Mouse (Mus musculus): ENCODE measurements around the gene Adprhl2.
A peak's percentile ranks its signal among the peaks of the same experiment; 100 is the strongest.

Adprhl2 gene

GRCm38 (mm10) chr4:126321111-126321853, at the start of gene Adprhl2:
Adprhl2 (minus strand) TSS chr4:126321703.
- ATAC-seq (ENCODE audit: insufficient number of reproducible peaks, low FRiP score, low TSS enrichment) = peak; percentile 68

GRCm38 (mm10) chr4:126360069-126360468, 38.6 kb upstream of the Adprhl2 start:
- no peak for ATAC-seq (ENCODE audit: insufficient number of reproducible peaks, low FRiP score, low TSS enrichment)

GRCm38 (mm10) chr4:126343451-126343850, 21.9 kb upstream of the Adprhl2 start:
- no peak for ATAC-seq (ENCODE audit: insufficient number of reproducible peaks, low FRiP score, low TSS enrichment)

GRCm38 (mm10) chr4:126339461-126339860, 18.0 kb upstream of the Adprhl2 start:
- ATAC-seq (ENCODE audit: insufficient number of reproducible peaks, low FRiP score, low TSS enrichment) = no peak

- ATAC-seq (ENCODE audit: insufficient number of reproducible peaks, low FRiP score, low TSS enrichment) = no peak
Observed at GRCm38 (mm10) chr4:126332358-126332757, 10.9 kb upstream of the Adprhl2 start.

- ATAC-seq (ENCODE audit: insufficient number of reproducible peaks, low FRiP score, low TSS enrichment) = no peak
Observed at GRCm38 (mm10) chr4:126331751-126332150, 10.2 kb upstream of the Adprhl2 start.

GRCm38 (mm10) chr4:126330295-126330694, 8.8 kb upstream of the Adprhl2 start:
- ATAC-seq (ENCODE audit: insufficient number of reproducible peaks, low FRiP score, low TSS enrichment) = no peak

- no peak for ATAC-seq (ENCODE audit: insufficient number of reproducible peaks, low FRiP score, low TSS enrichment)
Observed at GRCm38 (mm10) chr4:126326036-126326435, 4.5 kb upstream of the Adprhl2 start.

GRCm38 (mm10) chr4:126325281-126325861, 3.9 kb upstream of the Adprhl2 start, which contains the start of gene Tekt2:
Tekt2 (minus strand) TSS chr4:126325688.
- ATAC-seq (ENCODE audit: insufficient number of reproducible peaks, low FRiP score, low TSS enrichment) = no peak

GRCm38 (mm10) chr4:126324861-126325260, 3.4 kb upstream of the Adprhl2 start:
- no peak for ATAC-seq (ENCODE audit: insufficient number of reproducible peaks, low FRiP score, low TSS enrichment)

GRCm38 (mm10) chr4:126322646-126323045, 1.1 kb upstream of the Adprhl2 start:
- ATAC-seq (ENCODE audit: insufficient number of reproducible peaks, low FRiP score, low TSS enrichment) = no peak

GRCm38 (mm10) chr4:126321854-126322511, 480 bp upstream of the Adprhl2 start:
- ATAC-seq (ENCODE audit: insufficient number of reproducible peaks, low FRiP score, low TSS enrichment) = no peak; the same call in 1 of the 2 replicates

- ATAC-seq (ENCODE audit: insufficient number of reproducible peaks, low FRiP score, low TSS enrichment) = no peak
Observed at GRCm38 (mm10) chr4:126319806-126320205, 1.7 kb downstream of the Adprhl2 start.

- ATAC-seq (ENCODE audit: insufficient number of reproducible peaks, low FRiP score, low TSS enrichment) = no peak
Observed at GRCm38 (mm10) chr4:126316443-126317040, 5.0 kb downstream of the Adprhl2 start.

GRCm38 (mm10) chr4:126315931-126316330, 5.6 kb downstream of the Adprhl2 start:
- ATAC-seq (ENCODE audit: insufficient number of reproducible peaks, low FRiP score, low TSS enrichment) = no peak

GRCm38 (mm10) chr4:126314393-126314792, 7.1 kb downstream of the Adprhl2 start:
- no peak for ATAC-seq (ENCODE audit: insufficient number of reproducible peaks, low FRiP score, low TSS enrichment)

- ATAC-seq (ENCODE audit: insufficient number of reproducible peaks, low FRiP score, low TSS enrichment) = no peak
Observed at GRCm38 (mm10) chr4:126313202-126313601, 8.3 kb downstream of the Adprhl2 start.

GRCm38 (mm10) chr4:126311566-126312200, 9.8 kb downstream of the Adprhl2 start:
- ATAC-seq (ENCODE audit: insufficient number of reproducible peaks, low FRiP score, low TSS enrichment) = no peak

- ATAC-seq (ENCODE audit: insufficient number of reproducible peaks, low FRiP score, low TSS enrichment) = no peak
Observed at GRCm38 (mm10) chr4:126310344-126310743, 11.2 kb downstream of the Adprhl2 start.

GRCm38 (mm10) chr4:126309922-126310309, 11.6 kb downstream of the Adprhl2 start:
- ATAC-seq (ENCODE audit: insufficient number of reproducible peaks, low FRiP score, low TSS enrichment) = peak; percentile 60; the same call in 1 of the 2 replicates
